Mouse (Mus musculus) monocyte, adult 5-6 weeks (primary cell): ENCODE measurements around the gene Chid1. TPM values are rescaled to one million over a fixed set of nuclear protein-coding genes. Genes with fewer than 3 reads are reported as not detected.

Experiments
- ATAC-seq: fragments of 153-309, 156-312 bp; replicated peaks from 2 replicates; pipeline ENCODE4 v1.8.0; 2017; ENCODE audit warnings: mild to moderate bottlenecking; ENCODE audit not compliant: low TSS enrichment, insufficient number of reproducible peaks, severe bottlenecking, poor library complexity, low FRiP score
- total RNA-seq: library from RNA; stranded (forward); fragments of 200-1000, 200-491, 200-594 nt; gene quantifications from 3 replicates; pipeline ENCODE4 v1.2.3, GENCODE M21; 2017

Gene Chid1
- total RNA-seq, 1 experiment from 2014 or later, result 10.4 TPM

GRCm38 (mm10) chr7:141483114-141483653 lies 56.5 kb downstream of the Chid1 start:
- no peak for ATAC-seq

GRCm38 (mm10) chr7:141482531-141483024 lies 57.1 kb downstream of the Chid1 start:
- no peak for ATAC-seq

GRCm38 (mm10) chr7:141481498-141482401 lies 57.9 kb downstream of the Chid1 start:
- no peak for ATAC-seq

- ATAC-seq, result peak; percentile 83
These were observed 58.7 kb downstream of the Chid1 start for GRCm38 (mm10) chr7:141480842-141481497.

GRCm38 (mm10) chr7:141478270-141478748 lies 61.3 kb downstream of the Chid1 start:
- ATAC-seq, result no peak

- no peak for ATAC-seq
These were observed 61.9 kb downstream of the Chid1 start for GRCm38 (mm10) chr7:141477578-141478269.

- no peak for ATAC-seq
These were observed 62.7 kb downstream of the Chid1 start for GRCm38 (mm10) chr7:141476981-141477370.

GRCm38 (mm10) chr7:141476226-141476980 lies 63.3 kb downstream of the Chid1 start:
- ATAC-seq, result no peak

- no peak for ATAC-seq
These were observed 63.9 kb downstream of the Chid1 start for GRCm38 (mm10) chr7:141475805-141476158.

GRCm38 (mm10) chr7:141475011-141475804 lies 64.4 kb downstream of the Chid1 start, which contains the start of the genes Polr2l and Tspan4:
Polr2l (minus strand) TSS chr7:141475132.
Tspan4 (plus strand) TSS chr7:141475240.
- peak; percentile 62; the same call in 1 of the 2 replicates for ATAC-seq

- ATAC-seq, result no peak
These were observed 65.5 kb downstream of the Chid1 start for GRCm38 (mm10) chr7:141474160-141474559.

- ATAC-seq, result no peak
These were observed 66.9 kb downstream of the Chid1 start for GRCm38 (mm10) chr7:141472763-141473162.

GRCm38 (mm10) chr7:141472226-141472625 lies 67.4 kb downstream of the Chid1 start:
- no peak for ATAC-seq

GRCm38 (mm10) chr7:141471236-141471635 lies 68.4 kb downstream of the Chid1 start:
- no peak for ATAC-seq

- no peak for ATAC-seq
These were observed 69.1 kb downstream of the Chid1 start for GRCm38 (mm10) chr7:141470637-141470944.

GRCm38 (mm10) chr7:141469901-141470636 lies 69.6 kb downstream of the Chid1 start:
- no peak for ATAC-seq

- no peak for ATAC-seq
These were observed 70.3 kb downstream of the Chid1 start for GRCm38 (mm10) chr7:141469352-141469751.
